Comparison of ENCODE assay signal across 9 mouse cellular contexts in genomic region chr17:13572204-13572833, GRCm38 (mm10).
DNase-seq lines count a peak whose midpoint lies in the region; ATAC-seq and TF ChIP-seq lines count a peak whose summit lies in the region.
"Had no signal": no experiment of that assay in that cellular context is flagged by ENCODE, and none has a peak within 500 bp of the region (broad histone marks: within the 10 kb centered on the region; RNA-seq: fewer than 3 reads in every experiment).

No protein-coding gene starts in this region.

- H3K9ac ChIP-seq in intestine, embryonic 16.5 days (ENCODE audit: low read depth, low read length), result no peak overlapping the region
- H3K9ac ChIP-seq in midbrain, embryonic 14.5 days (replicated peaks; ENCODE audit: low read length), result no peak overlapping the region

- H3K36me3 ChIP-seq in intestine, embryonic 16.5 days (ENCODE audit: control insufficient read depth, insufficient read depth, low read length), result no peaks in the 10 kb centered on the region
- no peaks in the 10 kb centered on the region for H3K36me3 ChIP-seq in midbrain, embryonic 14.5 days (ENCODE audit: control insufficient read depth, insufficient read depth, low read length)
- no peaks in the 10 kb centered on the region for H3K36me3 ChIP-seq in thymus, adult 2 months (ENCODE audit: control insufficient read depth, insufficient read depth, low read length)

- DNase-seq in MEL-GATA-1-ER (ENCODE audit: extremely low read depth, low read depth), result peak; percentile 75
- DNase-seq in brain, embryonic 14.5 days (ENCODE audit: low read depth), result peak; percentile 73
- peak; percentile 54 for DNase-seq in midbrain, embryonic 14.5 days
- DNase-seq in thymus, adult 2 months, result no peak
- DNase-seq in adrenal gland, postnatal 10 days, result no peak
- DNase-seq in T-cell, adult 2 months (ENCODE audit: low spot score), result no peak
- DNase-seq: cerebellum, postnatal 36 days; lung, adult 18-20 months had no signal

- TF ChIP-seq CTCF in brain, embryonic 14.5 days (IDR thresholded peaks at IDR 0.05; ENCODE audit: borderline replicate concordance, extremely low read depth, insufficient read depth, insufficient read length), result no peak
- no peak for TF ChIP-seq CTCF in thymus, adult 2 months (IDR thresholded peaks at IDR 0.05; ENCODE audit: borderline replicate concordance, control insufficient read depth, extremely low read depth, insufficient read depth, low read length, poor library complexity)

- H3K27ac ChIP-seq in intestine, embryonic 16.5 days (ENCODE audit: low read length), result peak overlapping the region; percentile 54; the same call in 1 of the 2 replicates
- peak overlapping the region; percentile 79 for H3K27ac ChIP-seq in midbrain, embryonic 14.5 days (replicated peaks; ENCODE audit: low read depth, low read length)
- H3K27ac ChIP-seq in thymus, adult 2 months (ENCODE audit: control insufficient read depth, insufficient read depth, low read length), result no peak overlapping the region

- no peak overlapping the region for H3K4me2 ChIP-seq in intestine, embryonic 16.5 days (ENCODE audit: low read depth, low read length)
- H3K4me2 ChIP-seq in midbrain, embryonic 14.5 days (ENCODE audit: low read length), result no peak overlapping the region

- no peaks in the 10 kb centered on the region for H3K9me3 ChIP-seq in intestine, embryonic 16.5 days (ENCODE audit: control insufficient read depth, low read length)
- H3K9me3 ChIP-seq in midbrain, embryonic 14.5 days (ENCODE audit: control insufficient read depth, low read length), result no peaks in the 10 kb centered on the region

- no peak for TF ChIP-seq POLR2A in brain, embryonic 14.5 days (IDR thresholded peaks at IDR 0.05; ENCODE audit: borderline replicate concordance, extremely low read depth, insufficient read depth, insufficient read length, poor library complexity, severe bottlenecking)
- no peak for TF ChIP-seq POLR2A in thymus, adult 2 months (IDR thresholded peaks at IDR 0.05; ENCODE audit: control insufficient read depth, extremely low read depth, insufficient read depth, low read length, poor library complexity)

- H3K27me3 ChIP-seq in intestine, embryonic 16.5 days (replicated peaks; ENCODE audit: control insufficient read depth, insufficient read depth, low read length), result no peaks in the 10 kb centered on the region
- no peaks in the 10 kb centered on the region for H3K27me3 ChIP-seq in midbrain, embryonic 14.5 days (ENCODE audit: control insufficient read depth, insufficient read depth, low read length)
- H3K27me3 ChIP-seq in thymus, adult 2 months (ENCODE audit: control insufficient read depth, insufficient read depth, low read length), result no peaks in the 10 kb centered on the region

- WGBS in intestine, embryonic 16.5 days, result 56% methylated on average over 8 of the region's 8 CpGs
- WGBS in midbrain, embryonic 14.5 days, result 40% methylated on average over 8 of the region's 8 CpGs
- 69% methylated on average over 8 of the region's 8 CpGs for WGBS in thymus, adult 2 months

- H3K4me3 ChIP-seq in intestine, embryonic 16.5 days (ENCODE audit: low read length), result no peak overlapping the region
- H3K4me3 ChIP-seq in midbrain, embryonic 14.5 days (replicated peaks; ENCODE audit: low read depth, low read length), result no peak overlapping the region
- no peak overlapping the region for H3K4me3 ChIP-seq in thymus, adult 2 months (ENCODE audit: control insufficient read depth, insufficient read depth, low read length)

- ATAC-seq in intestine, embryonic 16.5 days, result peak; percentile 87
- ATAC-seq in midbrain, embryonic 14.5 days (ENCODE audit: low FRiP score, low TSS enrichment), result no peak

- H3K4me1 ChIP-seq in intestine, embryonic 16.5 days (ENCODE audit: control insufficient read depth, insufficient read depth, low read length), result peaks cover 2% of the 10 kb centered on the region; the same call in 1 of the 2 replicates
- peaks cover 39% of the 10 kb centered on the region for H3K4me1 ChIP-seq in midbrain, embryonic 14.5 days (ENCODE audit: control insufficient read depth, insufficient read depth, low read length)
- peaks cover 11% of the 10 kb centered on the region for H3K4me1 ChIP-seq in thymus, adult 2 months (replicated peaks; ENCODE audit: control insufficient read depth, insufficient read depth, low read length)

Comparison
In these comparisons a context has a peak if more than half of its experiments do, and no peak if none do; other contexts are left out.
1. DNase-seq: peak in MEL-GATA-1-ER (single experiment), brain, embryonic 14.5 days (single experiment) and midbrain, embryonic 14.5 days (single experiment); none in thymus, adult 2 months (single experiment), adrenal gland, postnatal 10 days (single experiment) and T-cell, adult 2 months (single experiment).